Mouse (Mus musculus): ENCODE data around the gene Foxk1. TPM values are rescaled to one million over a fixed set of nuclear protein-coding genes. Genes with fewer than 3 reads are reported as not detected.

Foxk1 gene
- polyA plus RNA-seq, 1 experiment from 2014 or later, result 6.5 TPM

GRCm38 (mm10) chr5:142453742-142454141 lies 52.4 kb downstream of the Foxk1 start:
- no peak overlapping the region for H3K4me3 ChIP-seq (ENCODE audit: low read length)
- ATAC-seq (ENCODE audit: low FRiP score, low TSS enrichment), result no peak
- no peaks in the 10 kb centered on the region for H3K9me3 ChIP-seq (ENCODE audit: control insufficient read depth, low read length)
- H3K4me2 ChIP-seq (replicated peaks; ENCODE audit: low read depth, low read length), result no peak overlapping the region
- no peaks in the 10 kb centered on the region for H3K27me3 ChIP-seq (ENCODE audit: control insufficient read depth, insufficient read depth, low read length)
- H3K36me3 ChIP-seq (ENCODE audit: control insufficient read depth, insufficient read depth, low read length), result peaks cover 77% of the 10 kb centered on the region
- H3K4me1 ChIP-seq (ENCODE audit: control insufficient read depth, insufficient read depth, low read length), result no peaks in the 10 kb centered on the region
- H3K27ac ChIP-seq (ENCODE audit: low read depth, low read length), result no peak overlapping the region
- 96% methylated on average over 13 of the region's 13 CpGs for WGBS
- no peak overlapping the region for H3K9ac ChIP-seq (ENCODE audit: low read depth, low read length)

- ATAC-seq (ENCODE audit: low FRiP score, low TSS enrichment), result no peak
- H3K4me3 ChIP-seq (ENCODE audit: low read length), result no peak overlapping the region
- no peaks in the 10 kb centered on the region for H3K27me3 ChIP-seq (ENCODE audit: control insufficient read depth, insufficient read depth, low read length)
- 69% methylated on average over 15 of the region's 15 CpGs for WGBS
- H3K27ac ChIP-seq (ENCODE audit: low read depth, low read length), result no peak overlapping the region; the same call in 1 of the 2 replicates
- H3K36me3 ChIP-seq (ENCODE audit: control insufficient read depth, insufficient read depth, low read length), result peaks cover 62% of the 10 kb centered on the region
- H3K4me1 ChIP-seq (ENCODE audit: control insufficient read depth, insufficient read depth, low read length), result no peaks in the 10 kb centered on the region
- H3K9me3 ChIP-seq (ENCODE audit: control insufficient read depth, low read length), result no peaks in the 10 kb centered on the region
- H3K9ac ChIP-seq (ENCODE audit: low read depth, low read length), result no peak overlapping the region
- H3K4me2 ChIP-seq (replicated peaks; ENCODE audit: low read depth, low read length), result no peak overlapping the region
Measured at GRCm38 (mm10) chr5:142456318-142456717, 55.0 kb downstream of the Foxk1 start.

GRCm38 (mm10) chr5:142457345-142457744 lies 56.0 kb downstream of the Foxk1 start:
- no peaks in the 10 kb centered on the region for H3K9me3 ChIP-seq (ENCODE audit: control insufficient read depth, low read length)
- H3K36me3 ChIP-seq (ENCODE audit: control insufficient read depth, insufficient read depth, low read length), result peaks cover 59% of the 10 kb centered on the region
- no peak for ATAC-seq (ENCODE audit: low FRiP score, low TSS enrichment)
- H3K9ac ChIP-seq (ENCODE audit: low read depth, low read length), result no peak overlapping the region
- no peak overlapping the region for H3K4me3 ChIP-seq (ENCODE audit: low read length)
- peak overlapping the region; percentile 51; the same call in 1 of the 2 replicates for H3K27ac ChIP-seq (ENCODE audit: low read depth, low read length)
- 39% methylated on average over 10 of the region's 10 CpGs for WGBS
- H3K4me2 ChIP-seq (replicated peaks; ENCODE audit: low read depth, low read length), result no peak overlapping the region
- no peaks in the 10 kb centered on the region for H3K4me1 ChIP-seq (ENCODE audit: control insufficient read depth, insufficient read depth, low read length)
- H3K27me3 ChIP-seq (ENCODE audit: control insufficient read depth, insufficient read depth, low read length), result no peaks in the 10 kb centered on the region

GRCm38 (mm10) chr5:142458791-142459557 lies 57.7 kb downstream of the Foxk1 start:
- Histone ChIP-seq H3K4me1 (ENCODE audit: control insufficient read depth, insufficient read depth, low read length) (no peaks in the 10 kb centered on the region), H3K9ac (ENCODE audit: low read depth, low read length) (no peak overlapping the region), H3K4me3 (ENCODE audit: low read length) (no peak overlapping the region), H3K4me2 (replicated peaks; ENCODE audit: low read depth, low read length) (no peak overlapping the region), H3K27me3 (ENCODE audit: control insufficient read depth, insufficient read depth, low read length) (no peaks in the 10 kb centered on the region), H3K9me3 (ENCODE audit: control insufficient read depth, low read length) (no peaks in the 10 kb centered on the region), H3K36me3 (ENCODE audit: control insufficient read depth, insufficient read depth, low read length) (peaks cover 45% of the 10 kb centered on the region), H3K27ac (ENCODE audit: low read depth, low read length) (no peak overlapping the region)
- ATAC-seq (ENCODE audit: low FRiP score, low TSS enrichment), result no peak
- 86% methylated on average over 17 of the region's 17 CpGs for WGBS

GRCm38 (mm10) chr5:142459834-142460233 lies 58.5 kb downstream of the Foxk1 start:
- Histone ChIP-seq H3K27ac (ENCODE audit: low read depth, low read length) (no peak overlapping the region), H3K4me1 (ENCODE audit: control insufficient read depth, insufficient read depth, low read length) (peaks cover 5% of the 10 kb centered on the region; the same call in 1 of the 2 replicates), H3K27me3 (ENCODE audit: control insufficient read depth, insufficient read depth, low read length) (no peaks in the 10 kb centered on the region), H3K9me3 (ENCODE audit: control insufficient read depth, low read length) (no peaks in the 10 kb centered on the region), H3K4me2 (replicated peaks; ENCODE audit: low read depth, low read length) (no peak overlapping the region), H3K36me3 (ENCODE audit: control insufficient read depth, insufficient read depth, low read length) (peaks cover 37% of the 10 kb centered on the region), H3K4me3 (ENCODE audit: low read length) (no peak overlapping the region), H3K9ac (ENCODE audit: low read depth, low read length) (no peak overlapping the region)
- WGBS, result 78% methylated on average over 5 of the region's 5 CpGs
- no peak for ATAC-seq (ENCODE audit: low FRiP score, low TSS enrichment)

- ATAC-seq (ENCODE audit: low FRiP score, low TSS enrichment), result no peak
- no peaks in the 10 kb centered on the region for H3K27me3 ChIP-seq (ENCODE audit: control insufficient read depth, insufficient read depth, low read length)
- H3K9ac ChIP-seq (ENCODE audit: low read depth, low read length), result no peak overlapping the region
- H3K27ac ChIP-seq (ENCODE audit: low read depth, low read length), result no peak overlapping the region
- H3K4me1 ChIP-seq (ENCODE audit: control insufficient read depth, insufficient read depth, low read length), result peaks cover 7% of the 10 kb centered on the region; the same call in 1 of the 2 replicates
- no peak overlapping the region for H3K4me3 ChIP-seq (ENCODE audit: low read length)
- no peak overlapping the region for H3K4me2 ChIP-seq (replicated peaks; ENCODE audit: low read depth, low read length)
- WGBS, result 93% methylated on average over 7 of the region's 7 CpGs
- no peaks in the 10 kb centered on the region for H3K9me3 ChIP-seq (ENCODE audit: control insufficient read depth, low read length)
- H3K36me3 ChIP-seq (ENCODE audit: control insufficient read depth, insufficient read depth, low read length), result peaks cover 17% of the 10 kb centered on the region
Measured at GRCm38 (mm10) chr5:142461942-142462640, 60.8 kb downstream of the Foxk1 start.

- H3K4me1 ChIP-seq (ENCODE audit: control insufficient read depth, insufficient read depth, low read length), result peaks cover 7% of the 10 kb centered on the region; the same call in 1 of the 2 replicates
- no peaks in the 10 kb centered on the region for H3K9me3 ChIP-seq (ENCODE audit: control insufficient read depth, low read length)
- peaks cover 12% of the 10 kb centered on the region for H3K36me3 ChIP-seq (ENCODE audit: control insufficient read depth, insufficient read depth, low read length)
- H3K4me3 ChIP-seq (ENCODE audit: low read length), result no peak overlapping the region
- H3K27me3 ChIP-seq (ENCODE audit: control insufficient read depth, insufficient read depth, low read length), result no peaks in the 10 kb centered on the region
- no peak overlapping the region for H3K9ac ChIP-seq (ENCODE audit: low read depth, low read length)
- no peak overlapping the region for H3K27ac ChIP-seq (ENCODE audit: low read depth, low read length)
- ATAC-seq (ENCODE audit: low FRiP score, low TSS enrichment), result no peak
- H3K4me2 ChIP-seq (replicated peaks; ENCODE audit: low read depth, low read length), result no peak overlapping the region
- 92% methylated on average over 2 of the region's 2 CpGs for WGBS
Measured at GRCm38 (mm10) chr5:142462641-142462948, 61.3 kb downstream of the Foxk1 start.

- Histone ChIP-seq H3K9ac (ENCODE audit: low read depth, low read length) (peak overlapping the region; percentile 48; the same call in 1 of the 2 replicates), H3K4me1 (ENCODE audit: control insufficient read depth, insufficient read depth, low read length) (peaks cover 7% of the 10 kb centered on the region; the same call in 1 of the 2 replicates), H3K4me3 (ENCODE audit: low read length) (peak overlapping the region; percentile 85; the same call in 1 of the 2 replicates), H3K27me3 (ENCODE audit: control insufficient read depth, insufficient read depth, low read length) (no peaks in the 10 kb centered on the region), H3K36me3 (ENCODE audit: control insufficient read depth, insufficient read depth, low read length) (peaks cover 10% of the 10 kb centered on the region), H3K4me2 (replicated peaks; ENCODE audit: low read depth, low read length) (peak overlapping the region; percentile 83), H3K9me3 (ENCODE audit: control insufficient read depth, low read length) (no peaks in the 10 kb centered on the region), H3K27ac (ENCODE audit: low read depth, low read length) (peak overlapping the region; percentile 73; the same call in 1 of the 2 replicates)
- ATAC-seq (ENCODE audit: low FRiP score, low TSS enrichment), result no peak
- 84% methylated on average over 6 of the region's 6 CpGs for WGBS
Measured at GRCm38 (mm10) chr5:142463011-142463410, 61.7 kb downstream of the Foxk1 start.

Data from kidney, embryonic 14.5 days (tissue).